Mouse (Mus musculus): ENCODE results near the gene Pola2. TPM values are rescaled to one million over a fixed set of nuclear protein-coding genes. Genes with fewer than 3 reads are reported as not detected.

The Pola2 gene
- total RNA-seq, 2 experiments from 2014 or later = 5.4 to 6.5 TPM

DNA sequence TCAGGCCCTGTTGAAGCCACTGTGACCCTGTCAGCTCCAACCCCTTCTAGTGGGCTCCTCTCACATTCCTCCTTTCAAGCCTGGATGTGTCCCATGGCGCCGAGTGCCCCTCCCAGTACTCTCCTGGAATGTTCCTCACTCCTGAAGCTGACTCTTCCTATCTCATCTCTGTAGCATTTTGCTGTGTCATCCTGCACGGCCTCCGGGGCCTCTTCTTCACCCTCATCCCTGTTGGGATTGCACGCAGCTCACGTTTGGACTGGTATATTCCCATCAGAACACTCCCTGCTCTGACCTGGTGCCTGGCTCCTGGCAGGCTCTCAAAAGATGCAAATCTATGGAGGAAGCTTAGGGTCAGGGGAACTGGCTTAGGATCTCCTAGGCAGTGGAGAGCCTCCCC, 2.8 kb upstream of the Pola2 start:
- DNase-seq (ENCODE audit: extremely low spot score in 1 of 2, low spot score in 1 of 2) = no peak

DNA sequence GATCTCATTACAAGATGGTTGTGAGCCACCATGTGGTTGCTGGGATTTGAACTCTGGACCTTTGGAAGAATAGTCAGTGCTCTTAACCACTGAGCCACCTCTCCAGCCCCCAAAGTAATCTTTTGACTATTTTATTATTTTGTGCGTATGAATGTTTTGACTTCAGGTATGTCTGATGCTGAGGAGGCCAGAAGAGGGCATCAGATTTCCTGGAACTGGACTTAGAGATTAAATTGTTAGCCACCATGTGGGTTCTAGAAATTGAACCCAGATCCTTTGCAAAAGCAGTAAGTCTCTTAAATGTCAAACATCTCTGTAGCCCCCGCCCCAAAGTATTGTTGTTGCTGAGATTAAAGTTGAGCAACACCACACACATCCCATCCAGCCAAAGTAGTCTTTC, 1.9 kb upstream of the Pola2 start:
- no peak for DNase-seq (ENCODE audit: extremely low spot score in 1 of 2, low spot score in 1 of 2)

DNA sequence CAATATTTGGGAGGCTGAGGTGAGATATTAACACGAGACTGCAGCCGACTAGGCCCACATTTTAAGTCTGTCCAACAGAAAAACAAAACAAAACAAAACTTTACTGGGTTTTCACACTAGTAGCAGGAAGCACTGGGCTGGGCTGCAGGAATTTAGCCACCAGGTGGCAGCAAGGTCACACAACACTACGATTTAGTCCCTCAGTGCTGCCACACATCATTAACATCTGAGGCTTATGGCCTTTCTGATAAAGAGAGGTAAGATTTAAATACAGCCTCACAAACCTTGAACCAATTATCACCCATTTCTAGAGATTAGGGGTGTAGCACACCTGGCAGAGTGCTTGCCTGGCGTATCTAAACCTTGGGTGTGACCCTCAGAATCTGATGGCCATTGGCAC, 1.3 kb upstream of the Pola2 start:
- DNase-seq (ENCODE audit: extremely low spot score in 1 of 2, low spot score in 1 of 2) = peak; percentile 33 to 77

DNA sequence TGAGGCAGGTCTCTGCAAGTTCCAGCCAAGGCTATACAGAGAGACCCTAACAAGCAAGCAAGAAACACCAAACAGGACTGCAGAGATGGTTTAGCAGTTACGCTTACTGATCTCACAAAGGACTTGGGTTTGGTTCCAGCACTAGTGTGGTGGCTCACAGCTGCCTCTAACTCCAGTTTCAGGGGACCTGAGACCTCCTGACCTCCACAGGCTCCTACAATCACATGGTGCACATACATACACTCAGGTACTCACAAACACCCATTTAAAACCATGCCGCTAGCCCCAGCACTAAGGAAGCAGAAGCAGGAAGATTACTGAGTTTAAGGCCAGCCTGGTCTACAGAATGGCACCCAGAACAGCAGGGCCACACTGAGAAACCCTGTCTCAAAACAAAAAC, 802 bp upstream of the Pola2 start:
- no peak for DNase-seq (ENCODE audit: extremely low spot score in 1 of 2, low spot score in 1 of 2)

DNA sequence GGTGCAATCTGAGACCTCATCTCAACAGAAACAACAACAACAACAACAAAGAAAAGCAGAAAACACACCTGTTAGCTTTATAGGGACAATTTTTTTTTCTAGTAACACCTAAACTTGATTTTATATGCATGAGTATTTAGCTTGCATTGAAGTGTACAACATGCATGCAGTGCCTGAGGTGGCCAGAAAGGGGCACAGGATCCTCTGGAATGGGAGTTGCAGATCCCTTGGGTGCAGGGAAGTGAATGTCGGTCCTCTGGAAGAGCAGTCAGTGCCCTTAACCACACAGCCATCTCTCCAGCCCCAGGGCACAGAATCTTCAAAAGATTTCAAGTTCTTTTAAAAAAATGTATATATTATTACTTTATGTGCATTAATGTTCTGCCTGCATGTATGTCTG, 1.4 kb downstream of the Pola2 start:
- no peak for DNase-seq (ENCODE audit: extremely low spot score in 1 of 2, low spot score in 1 of 2)

DNA sequence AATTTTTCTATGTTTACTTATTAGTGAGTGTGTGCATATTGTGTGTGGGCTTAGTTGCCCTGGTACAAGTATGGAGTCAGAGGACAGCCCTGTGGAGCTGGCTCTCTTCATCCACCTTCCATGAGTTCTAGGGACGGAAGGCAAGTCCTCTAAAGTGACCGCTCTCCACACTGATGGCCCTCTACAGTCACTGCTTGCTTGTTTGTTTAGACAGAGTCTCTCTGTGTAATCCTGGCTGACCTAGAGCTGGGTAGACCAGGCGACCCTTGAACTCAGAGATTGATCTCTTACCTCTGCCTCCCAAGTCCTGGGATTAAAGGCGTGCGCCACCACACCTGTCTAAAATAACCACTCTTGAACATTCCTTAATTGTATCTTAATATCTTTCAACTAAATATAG, 6.6 kb downstream of the Pola2 start:
- no peak for DNase-seq (ENCODE audit: extremely low spot score in 1 of 2, low spot score in 1 of 2)

DNA sequence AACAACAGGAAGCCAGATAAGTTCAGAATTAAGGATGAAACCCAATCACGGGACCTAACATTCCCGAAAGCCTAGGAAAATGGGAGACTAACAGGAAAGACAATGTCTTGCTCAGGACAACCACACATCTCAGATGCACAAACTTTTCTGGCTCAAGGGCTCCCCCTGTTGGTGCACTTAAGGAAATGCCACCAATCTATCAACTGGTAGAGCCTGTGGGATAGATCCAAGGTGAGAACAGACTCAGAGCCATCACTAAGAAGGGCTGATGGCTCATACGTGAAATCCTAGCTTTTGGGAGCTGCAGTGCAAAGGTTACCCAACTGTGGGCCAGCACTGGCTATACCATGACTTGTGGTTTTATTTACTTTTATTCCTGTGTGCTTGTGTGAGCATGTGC, 7.3 kb downstream of the Pola2 start:
- DNase-seq (ENCODE audit: extremely low spot score in 1 of 2, low spot score in 1 of 2) = peak; percentile 69 to 91

DNA sequence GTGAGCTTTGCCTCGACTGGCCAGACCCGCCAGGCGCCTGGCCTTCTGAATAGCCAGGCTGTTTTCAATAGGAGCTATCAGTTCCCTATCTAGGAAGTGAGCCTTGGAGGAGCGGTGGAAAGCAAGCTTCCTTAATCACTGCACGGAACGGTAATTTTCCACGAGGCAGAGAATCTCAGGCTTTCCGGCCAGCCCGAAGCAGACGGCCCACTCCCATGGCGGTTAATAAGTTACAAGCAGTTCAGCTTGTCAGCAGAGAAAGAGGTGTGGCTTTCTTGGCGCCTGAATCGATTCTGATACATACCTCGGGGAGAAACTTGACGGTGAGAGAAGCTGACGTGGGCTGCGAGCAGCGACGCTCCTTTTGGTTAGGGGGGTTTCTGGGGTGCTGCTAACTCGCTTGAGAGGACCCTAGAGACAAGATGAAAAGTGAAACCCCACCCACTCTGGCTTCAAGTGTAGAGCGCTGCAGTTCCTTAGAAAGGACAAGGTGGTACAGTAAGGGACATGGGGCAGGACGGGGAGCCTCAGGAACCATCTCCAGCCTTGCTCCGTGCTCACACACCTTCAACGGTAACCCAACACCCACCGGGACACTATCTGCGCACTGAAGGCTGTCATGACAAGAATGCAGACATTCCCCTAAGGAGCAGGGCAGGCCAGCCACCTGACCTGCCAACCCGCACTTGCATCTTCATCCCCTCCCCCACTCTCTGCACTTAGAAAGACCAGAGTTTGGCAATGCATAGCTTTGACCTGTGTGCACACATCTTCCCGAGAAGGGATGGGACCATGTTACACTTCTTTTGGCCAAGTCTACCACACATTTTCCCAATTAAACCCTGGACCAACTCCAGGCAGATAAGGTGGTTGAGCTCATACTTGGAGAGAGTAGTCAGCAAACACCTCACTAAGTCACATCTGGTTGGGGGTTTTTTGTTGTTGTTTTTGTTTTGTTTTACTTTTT, 8.0 kb downstream of the Pola2 start:
- no peak for DNase-seq (ENCODE audit: extremely low spot score in 1 of 2, low spot score in 1 of 2)

DNA sequence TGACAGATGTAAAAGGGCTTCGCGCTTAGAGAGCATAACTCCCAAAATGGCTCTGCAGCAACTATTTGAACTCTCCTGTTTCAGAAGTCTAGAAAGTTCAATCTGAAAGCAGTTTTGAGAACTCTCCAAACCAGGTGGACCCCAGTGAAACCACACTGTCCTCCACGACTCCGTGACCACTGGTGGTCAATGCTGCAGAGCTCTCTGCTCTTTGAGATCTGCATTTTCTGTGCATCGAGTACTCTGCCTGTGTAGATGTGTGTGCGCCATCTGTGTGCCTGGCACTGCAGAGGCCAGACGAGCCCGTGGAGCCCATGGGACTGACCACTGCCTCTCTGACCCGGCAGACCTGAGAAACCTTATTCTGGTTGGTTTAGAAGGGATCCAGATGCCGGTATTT, 9.1 kb downstream of the Pola2 start:
- no peak for DNase-seq (ENCODE audit: extremely low spot score in 1 of 2, low spot score in 1 of 2)

DNA sequence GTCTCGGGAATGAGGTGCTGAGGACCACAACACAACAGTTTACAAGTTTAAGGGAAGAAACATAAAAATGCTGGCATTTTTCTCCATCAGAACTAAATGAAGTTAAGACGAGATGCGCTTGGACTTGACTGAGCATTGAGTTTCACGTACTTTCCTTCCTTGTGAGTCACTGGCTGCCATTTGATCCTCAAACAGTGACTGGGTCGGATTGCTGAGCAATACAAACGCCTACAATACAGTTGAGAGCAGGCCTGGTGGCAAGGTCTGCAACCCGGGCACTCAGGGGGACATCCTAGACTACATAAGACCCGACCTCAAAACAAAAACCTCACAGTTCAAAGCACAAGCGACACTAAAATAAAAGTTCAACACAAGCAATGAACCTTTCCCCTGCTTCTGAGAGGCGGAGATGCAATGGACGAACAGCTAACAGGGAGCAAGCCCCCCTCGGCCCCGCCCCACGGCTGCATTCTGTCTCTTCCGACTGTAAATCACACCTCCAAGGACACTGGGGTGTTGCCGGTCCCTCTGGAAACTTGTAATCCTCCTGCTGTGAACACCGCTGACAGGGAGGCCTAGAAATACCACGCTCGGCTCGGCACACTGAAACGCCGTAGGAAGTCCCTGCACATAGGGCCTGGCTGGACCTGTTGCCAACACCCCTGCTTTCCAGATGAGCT, 9.8 kb downstream of the Pola2 start:
- no peak for DNase-seq (ENCODE audit: extremely low spot score in 1 of 2, low spot score in 1 of 2)

DNA sequence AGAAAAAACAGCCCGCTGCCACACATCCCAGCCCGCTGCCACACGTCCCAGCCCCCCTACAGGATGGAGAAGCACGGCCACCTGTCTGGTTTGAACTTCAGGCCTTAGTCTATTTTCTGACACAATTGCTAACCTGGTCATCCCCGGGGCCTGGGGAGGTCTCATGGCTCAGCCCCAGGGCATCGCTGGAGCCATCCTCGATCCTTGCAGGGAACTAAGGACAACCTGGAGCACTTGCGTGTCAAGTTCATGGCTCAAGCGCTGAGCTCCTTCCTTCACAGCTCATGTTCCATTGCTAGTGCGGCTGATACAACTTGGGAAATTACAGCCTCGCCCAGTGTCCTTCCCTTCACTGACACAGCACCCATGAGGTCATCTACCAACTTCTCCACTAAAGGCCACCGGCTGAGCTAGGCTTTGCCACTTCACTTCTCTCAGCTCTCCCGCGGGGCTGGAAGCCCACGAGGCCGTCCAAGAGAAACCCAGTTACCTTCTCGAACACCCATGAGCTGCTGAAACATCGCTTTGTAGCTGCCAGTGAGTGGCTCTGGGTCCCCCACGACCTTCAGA, 10.7 kb downstream of the Pola2 start:
- no peak for DNase-seq (ENCODE audit: extremely low spot score in 1 of 2, low spot score in 1 of 2)

DNA sequence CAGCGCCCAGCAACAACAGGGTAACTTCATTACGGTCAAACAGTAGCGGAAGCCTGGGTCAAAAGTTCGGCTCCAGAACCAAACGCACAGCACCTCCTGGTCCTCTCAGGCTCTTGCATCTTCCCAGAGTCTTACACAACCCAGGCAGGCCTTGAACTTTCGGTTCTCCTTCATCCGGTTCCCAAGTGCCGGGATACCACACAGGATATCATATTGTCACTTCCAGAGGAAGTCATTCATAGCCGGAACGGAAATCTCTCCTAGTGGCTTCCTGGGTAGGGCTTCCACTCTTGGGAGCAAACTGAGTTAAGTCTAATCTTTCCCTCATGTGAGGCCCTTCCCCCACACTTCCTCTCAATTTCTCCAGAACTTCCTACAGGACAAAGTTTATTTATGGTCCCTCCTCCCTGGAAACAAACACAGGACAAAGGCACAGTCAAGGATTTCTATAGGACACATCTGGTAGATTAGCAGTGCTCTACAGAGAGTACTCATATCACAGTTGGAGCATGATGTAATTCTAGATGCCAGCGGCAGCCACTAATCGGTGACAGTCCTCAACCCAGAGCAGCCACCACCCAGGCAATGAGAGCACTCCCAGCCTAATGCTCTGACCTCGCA, 11.8 kb downstream of the Pola2 start:
- DNase-seq (ENCODE audit: extremely low spot score in 1 of 2, low spot score in 1 of 2) = no peak

DNA sequence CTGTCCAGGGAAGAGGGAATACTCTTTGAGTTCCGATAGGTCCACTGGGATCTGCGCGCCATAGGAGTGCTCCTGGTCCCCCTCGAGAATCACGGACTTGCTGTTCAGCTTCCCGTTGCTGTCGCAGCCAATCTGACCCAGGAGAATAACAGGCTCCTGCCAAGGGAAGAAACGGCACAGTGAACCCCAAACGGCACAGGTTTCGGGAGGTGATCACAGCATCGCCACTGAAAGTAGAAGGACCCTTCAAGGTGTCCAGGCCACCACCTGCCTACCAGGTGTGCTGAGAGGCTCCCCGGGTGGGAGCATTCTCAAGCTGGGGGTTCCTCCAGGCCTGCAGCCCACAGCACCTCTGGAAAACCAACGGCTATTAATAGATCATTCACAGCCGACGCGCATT, 12.4 kb downstream of the Pola2 start:
- DNase-seq (ENCODE audit: extremely low spot score in 1 of 2, low spot score in 1 of 2) = no peak

DNA sequence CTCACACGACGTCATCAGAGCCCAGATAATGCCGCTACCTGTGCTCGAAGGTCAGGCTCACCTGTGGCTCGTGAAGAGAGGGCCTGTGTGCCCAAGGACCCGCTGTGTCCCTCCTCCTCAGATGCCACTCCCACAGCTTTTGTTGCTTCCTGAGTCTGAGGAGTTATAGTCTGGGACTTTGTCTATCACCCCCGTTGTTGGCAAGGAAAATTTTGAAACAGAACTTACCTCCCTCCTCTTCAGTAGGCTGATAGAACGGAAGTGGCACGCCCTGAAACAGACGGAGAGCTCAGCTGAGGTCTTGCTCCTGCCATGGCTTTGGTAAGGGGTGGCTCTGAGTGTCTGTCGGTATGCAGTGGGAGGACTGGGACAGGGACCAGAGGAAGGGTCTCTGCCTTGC, 13.8 kb downstream of the Pola2 start:
- no peak for DNase-seq (ENCODE audit: extremely low spot score in 1 of 2, low spot score in 1 of 2)

DNA sequence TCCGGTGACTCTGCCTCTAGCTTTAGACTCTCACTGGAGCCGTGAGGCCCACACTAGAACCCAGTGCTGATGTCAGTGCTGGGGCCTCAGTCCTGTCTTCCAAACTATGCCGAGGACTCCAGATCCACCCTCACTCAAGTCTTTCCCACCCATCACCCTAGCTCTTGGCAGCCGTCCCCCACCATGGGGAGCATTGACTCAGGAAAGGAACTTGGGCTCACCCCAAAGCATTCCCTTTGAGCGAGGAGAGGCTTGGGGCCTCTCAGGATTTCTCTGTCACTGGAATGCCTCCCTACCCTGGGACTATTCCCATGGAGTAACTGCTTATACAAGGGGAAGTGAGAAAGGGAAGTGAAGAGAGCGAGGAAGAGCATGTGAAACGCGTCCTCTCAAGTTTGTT, 18.1 kb downstream of the Pola2 start:
- no peak for DNase-seq (ENCODE audit: extremely low spot score in 1 of 2, low spot score in 1 of 2)

DNA sequence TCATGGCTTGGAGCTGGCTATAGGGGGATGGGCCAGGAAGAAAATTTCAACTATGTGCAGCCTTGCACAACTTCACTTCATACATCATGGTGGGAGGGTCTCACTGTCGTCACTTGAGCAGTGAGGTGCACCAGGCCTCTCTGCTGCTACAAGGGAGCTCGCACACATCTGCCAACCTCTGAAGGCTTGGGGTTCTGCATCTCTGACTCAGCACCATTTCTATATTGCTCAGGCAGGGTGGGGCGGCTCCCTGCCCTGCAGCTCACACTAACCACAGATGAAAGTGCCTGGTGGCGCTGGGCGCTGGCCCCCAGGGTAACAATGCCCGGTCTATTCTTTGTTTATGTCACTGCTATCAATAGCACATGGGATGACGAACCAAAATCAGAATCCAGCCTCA, 19.0 kb downstream of the Pola2 start:
- no peak for DNase-seq (ENCODE audit: extremely low spot score in 1 of 2, low spot score in 1 of 2)

DNA sequence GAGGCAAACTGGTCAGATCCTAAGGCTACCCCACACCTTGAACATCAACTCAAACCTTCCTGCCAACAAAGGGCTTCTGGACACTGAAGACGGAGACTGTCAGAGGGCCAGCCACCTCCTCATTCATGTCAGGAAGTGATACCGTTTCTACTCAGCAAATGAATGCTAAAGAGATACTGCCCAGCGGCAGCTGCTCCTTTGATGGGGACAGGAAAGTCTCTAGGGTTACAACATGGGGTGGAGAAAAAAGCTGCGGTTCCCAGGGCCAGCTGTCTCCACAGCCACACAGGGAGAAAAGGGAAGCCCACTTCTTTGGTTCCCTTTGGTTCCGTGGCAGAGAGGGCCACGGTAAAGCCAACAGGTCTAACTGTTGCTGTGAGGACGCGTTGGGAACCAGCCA, 19.9 kb downstream of the Pola2 start:
- no peak for DNase-seq (ENCODE audit: extremely low spot score in 1 of 2, low spot score in 1 of 2)

DNA sequence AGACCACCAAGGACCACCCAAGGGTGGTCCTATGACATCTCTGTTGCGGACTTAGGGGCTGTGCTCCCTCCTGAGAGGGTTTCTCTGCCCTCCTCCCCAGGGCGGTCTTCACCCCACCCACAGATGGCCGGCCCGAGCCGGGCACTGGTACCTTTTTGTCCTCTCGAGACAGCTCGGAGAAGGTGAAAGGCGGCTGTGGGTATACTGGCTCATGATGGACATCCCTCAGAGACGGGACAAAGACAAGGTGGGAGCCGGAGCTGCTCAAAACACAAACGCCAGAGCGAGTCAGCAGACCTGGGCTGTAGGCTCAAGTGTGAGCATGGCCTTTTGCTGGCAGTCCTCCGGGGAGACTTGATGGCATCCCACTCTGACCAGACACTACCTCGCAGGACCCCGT, 20.6 kb downstream of the Pola2 start:
- DNase-seq (ENCODE audit: extremely low spot score in 1 of 2, low spot score in 1 of 2) = no peak

DNA sequence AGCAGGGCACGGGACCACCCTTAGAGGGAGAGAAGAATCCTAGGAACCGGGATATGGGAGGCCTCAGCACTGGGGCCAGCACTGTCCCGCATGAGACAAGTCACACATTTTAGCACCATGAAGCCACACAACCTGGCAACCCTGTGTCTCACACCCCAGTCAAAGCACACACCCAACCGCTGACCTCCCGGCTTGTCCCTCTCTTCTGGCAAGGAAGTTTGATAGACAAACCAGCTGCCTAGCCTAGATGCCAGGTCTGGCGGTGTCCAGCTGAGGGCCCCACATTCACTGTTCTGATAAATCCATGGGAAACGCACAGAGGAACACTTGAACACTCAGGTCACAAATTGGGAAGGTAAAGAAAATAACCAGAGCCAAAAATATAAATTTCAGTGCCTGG, 21.4 kb downstream of the Pola2 start:
- no peak for DNase-seq (ENCODE audit: extremely low spot score in 1 of 2, low spot score in 1 of 2)

DNA sequence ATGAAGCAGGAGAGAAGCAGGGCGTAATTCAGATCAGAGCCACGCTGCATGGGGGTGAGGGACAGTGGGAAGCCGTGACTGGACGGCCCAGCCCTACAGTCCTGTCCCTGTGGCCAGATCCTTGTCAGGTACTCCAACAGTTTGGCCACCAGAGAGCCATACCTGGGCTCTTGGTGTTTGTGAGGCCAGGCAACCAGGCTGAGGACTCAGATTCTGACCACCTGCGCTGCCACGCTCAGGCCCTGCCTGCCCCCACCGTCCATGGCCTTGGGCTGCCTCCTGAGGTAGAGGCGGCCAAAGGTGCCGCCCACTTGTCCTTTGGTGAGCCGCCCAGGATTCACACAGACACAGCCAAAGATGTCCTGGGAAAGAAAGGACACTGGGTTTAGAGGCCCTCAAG, 23.3 kb downstream of the Pola2 start:
- DNase-seq (ENCODE audit: extremely low spot score in 1 of 2, low spot score in 1 of 2) = no peak

DNA sequence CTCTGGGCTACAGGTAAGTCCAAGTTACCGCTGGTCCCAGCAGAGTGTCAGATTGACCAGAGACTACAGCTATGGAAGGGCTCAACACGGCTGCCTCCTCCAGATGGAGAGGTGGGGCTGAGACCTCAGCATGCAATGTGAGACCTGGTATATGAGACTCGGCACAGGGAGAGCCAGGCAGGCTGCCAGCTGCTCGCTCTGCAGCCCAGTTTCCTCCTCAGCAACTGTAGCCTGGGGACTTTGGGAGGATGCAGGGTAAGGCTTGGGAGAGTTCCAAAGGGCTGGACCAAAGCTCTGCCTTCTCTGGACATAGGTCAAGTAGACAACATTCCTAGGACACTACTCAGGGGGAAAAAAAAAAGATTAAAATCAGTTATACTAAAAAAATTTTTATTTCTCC, 23.8 kb downstream of the Pola2 start:
- peak in 1 of 2 experiments; percentile 23 for DNase-seq (ENCODE audit: extremely low spot score in 1 of 2, low spot score in 1 of 2)
